Mouse (Mus musculus) forebrain, embryonic 12.5 days (tissue): ENCODE data around the gene Atf7ip. TPM values are rescaled to one million over a fixed set of nuclear protein-coding genes. Genes with fewer than 3 reads are reported as not detected.

ENCODE experiments used
- ATAC-seq: fragments of 200-750 bp; cut with Nextera tagmentation; 2 replicates; pipeline ENCODE4 v1.8.0; 2017; ENCODE audit warnings: moderate TSS enrichment; ENCODE audit not compliant: low FRiP score
- H3K27ac ChIP-seq: fragments of 300-500 bp; sonication (generic); 2 replicates; pipeline ENCODE4 v1.5.1; 2016; ENCODE audit warnings: mild to moderate bottlenecking
- H3K27me3 ChIP-seq: fragments of 300-500 bp; sonication (generic); 2 replicates; pipeline ENCODE4 v1.6.1; 2016; ENCODE audit warnings: mild to moderate bottlenecking
- H3K36me3 ChIP-seq: fragments of 300-500 bp; sonication (generic); replicated peaks from 2 replicates; pipeline ENCODE4 v1.6.1; 2016; ENCODE audit warnings: mild to moderate bottlenecking
- H3K4me1 ChIP-seq: fragments of 300-500 bp; sonication (generic); 2 replicates; pipeline ENCODE4 v1.6.1; 2016
- H3K4me2 ChIP-seq: fragments of 300-500 bp; sonication (generic); 2 replicates; pipeline ENCODE4 v1.6.1; 2016; ENCODE audit warnings: mild to moderate bottlenecking, moderate library complexity
- H3K4me3 ChIP-seq: fragments of 300-500 bp; sonication (generic); replicated peaks from 2 replicates; pipeline ENCODE4 v1.5.1; 2016; ENCODE audit warnings: mild to moderate bottlenecking
- H3K9ac ChIP-seq: fragments of 300-500 bp; sonication (generic); 2 replicates; pipeline ENCODE4 v1.6.1; 2016; ENCODE audit warnings: mild to moderate bottlenecking
- H3K9me3 ChIP-seq: fragments of 300-500 bp; sonication (generic); 2 replicates; pipeline ENCODE4 v1.6.1; 2016
- WGBS: fragments of 180-500 bp; shearing (Covaris S2); methylation state at CpG from one replicate; pipeline ENCODE4 v1.1.7; 2016; 5-methylcytosine and 5-hydroxymethylcytosine counted together
- polyA plus RNA-seq: library from polyadenylated mRNA; unstranded; fragments of >200 nt; fragmentation: Nextera tagmentation; extraction: Ambion mirVana; gene quantifications from 2 replicates; pipeline ENCODE4 v1.2.1, GENCODE M21; 2016

The Atf7ip gene
- polyA plus RNA-seq, 1 experiment from 2014 or later, result 63.2 TPM

DNA sequence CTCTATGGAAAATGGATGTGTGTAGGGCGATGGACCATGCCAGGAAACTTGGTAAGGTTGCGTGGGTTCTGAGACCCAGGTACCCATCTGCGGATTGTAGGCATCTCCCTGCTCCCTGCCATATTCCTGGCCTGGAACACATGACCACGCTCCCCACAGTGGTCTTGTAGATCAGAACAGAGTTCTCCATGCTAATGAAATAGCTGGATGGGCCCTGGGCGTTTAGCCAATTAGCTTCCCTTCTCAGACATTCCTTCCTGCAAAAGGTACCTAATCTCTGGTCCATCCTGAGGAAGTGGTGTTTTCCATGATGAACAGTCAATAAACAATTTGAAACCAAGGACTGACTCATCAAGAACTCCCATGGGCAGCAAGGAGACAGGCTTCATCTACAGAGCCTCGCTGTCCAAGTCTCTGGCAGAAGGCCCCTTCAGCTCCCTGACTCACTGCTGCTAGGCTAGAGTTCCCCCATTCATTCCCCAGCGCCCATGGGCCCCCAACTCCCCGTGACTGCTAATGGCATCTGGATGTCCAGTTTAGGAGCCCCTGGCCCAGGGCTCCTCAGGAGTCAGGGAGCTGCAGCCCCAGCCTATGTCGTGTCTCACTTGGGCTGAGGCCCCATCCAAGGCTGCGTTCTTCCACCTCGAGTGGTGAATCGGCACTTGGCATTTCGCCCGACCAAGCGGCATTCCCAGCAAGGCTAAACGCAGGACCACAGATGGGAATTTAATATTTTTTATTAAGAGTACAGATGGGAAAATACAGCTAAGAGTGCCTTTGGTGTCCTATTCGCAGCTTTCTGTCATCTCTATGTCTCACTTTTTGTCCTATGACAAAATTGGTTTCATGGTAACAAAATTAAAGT, 105.6 kb downstream of the Atf7ip start:
- H3K9ac ChIP-seq, result no peak overlapping the region
- H3K27me3 ChIP-seq, result no peaks in the 10 kb centered on the region
- peaks cover 51% of the 10 kb centered on the region for H3K36me3 ChIP-seq
- H3K4me2 ChIP-seq, result no peak overlapping the region
- H3K9me3 ChIP-seq, result peaks cover 10% of the 10 kb centered on the region; the same call in 1 of the 2 replicates
- no peak overlapping the region for H3K27ac ChIP-seq
- WGBS, result 97% methylated on average over 17 of the region's 17 CpGs
- no peak for ATAC-seq
- no peak overlapping the region for H3K4me3 ChIP-seq
- no peaks in the 10 kb centered on the region for H3K4me1 ChIP-seq

DNA sequence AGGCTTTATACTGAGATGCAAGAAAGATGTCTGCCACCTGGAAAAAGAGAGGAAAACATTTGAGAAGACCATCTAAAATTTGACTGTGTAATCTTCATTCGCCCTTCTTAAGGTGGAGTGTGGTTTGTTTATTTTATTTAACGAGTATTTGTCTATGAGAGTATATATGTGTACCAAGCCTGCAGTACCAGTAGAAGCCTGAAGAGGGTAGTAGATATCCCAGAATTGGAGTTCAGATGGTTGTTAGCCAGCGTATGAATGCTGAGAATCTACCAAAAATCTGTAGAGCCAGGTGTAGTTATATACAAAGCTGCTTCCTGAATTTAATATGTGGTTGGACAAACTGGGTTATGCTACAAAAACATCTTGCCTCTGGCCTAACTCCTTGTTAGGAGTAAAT, 106.3 kb downstream of the Atf7ip start:
- peaks cover 43% of the 10 kb centered on the region for H3K36me3 ChIP-seq
- no peak overlapping the region for H3K27ac ChIP-seq
- H3K27me3 ChIP-seq, result no peaks in the 10 kb centered on the region
- 95% methylated on average over 3 of the region's 3 CpGs for WGBS
- no peak overlapping the region for H3K9ac ChIP-seq
- no peak overlapping the region for H3K4me2 ChIP-seq
- H3K9me3 ChIP-seq, result peaks cover 10% of the 10 kb centered on the region; the same call in 1 of the 2 replicates
- no peak overlapping the region for H3K4me3 ChIP-seq
- no peak for ATAC-seq
- no peaks in the 10 kb centered on the region for H3K4me1 ChIP-seq

DNA sequence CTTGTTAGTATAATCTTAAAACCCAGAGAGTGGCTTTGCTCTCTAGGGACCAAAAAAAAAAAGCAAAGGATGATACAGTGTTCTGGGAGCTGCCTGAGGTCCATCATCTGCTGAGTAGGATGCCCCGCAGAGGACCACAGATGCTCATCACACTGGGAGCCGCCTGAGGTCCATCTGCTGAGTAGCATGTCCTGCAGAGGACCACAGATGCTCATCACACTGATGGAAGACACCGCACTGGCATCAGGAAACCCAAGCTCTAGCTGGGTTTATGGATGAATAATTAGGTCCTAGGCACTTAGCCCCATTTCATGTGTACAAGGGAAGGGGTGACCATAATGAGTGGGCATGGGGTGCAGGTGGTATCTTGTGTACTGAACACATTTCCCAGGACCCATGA, 108.2 kb downstream of the Atf7ip start:
- Histone ChIP-seq H3K27me3 (no peaks in the 10 kb centered on the region), H3K4me2 (no peak overlapping the region), H3K9ac (no peak overlapping the region), H3K4me1 (no peaks in the 10 kb centered on the region), H3K27ac (no peak overlapping the region), H3K9me3 (peaks cover 10% of the 10 kb centered on the region; the same call in 1 of the 2 replicates), H3K36me3 (peaks cover 26% of the 10 kb centered on the region), H3K4me3 (no peak overlapping the region)
- WGBS, result 89% methylated on average over 3 of the region's 3 CpGs
- no peak for ATAC-seq

DNA sequence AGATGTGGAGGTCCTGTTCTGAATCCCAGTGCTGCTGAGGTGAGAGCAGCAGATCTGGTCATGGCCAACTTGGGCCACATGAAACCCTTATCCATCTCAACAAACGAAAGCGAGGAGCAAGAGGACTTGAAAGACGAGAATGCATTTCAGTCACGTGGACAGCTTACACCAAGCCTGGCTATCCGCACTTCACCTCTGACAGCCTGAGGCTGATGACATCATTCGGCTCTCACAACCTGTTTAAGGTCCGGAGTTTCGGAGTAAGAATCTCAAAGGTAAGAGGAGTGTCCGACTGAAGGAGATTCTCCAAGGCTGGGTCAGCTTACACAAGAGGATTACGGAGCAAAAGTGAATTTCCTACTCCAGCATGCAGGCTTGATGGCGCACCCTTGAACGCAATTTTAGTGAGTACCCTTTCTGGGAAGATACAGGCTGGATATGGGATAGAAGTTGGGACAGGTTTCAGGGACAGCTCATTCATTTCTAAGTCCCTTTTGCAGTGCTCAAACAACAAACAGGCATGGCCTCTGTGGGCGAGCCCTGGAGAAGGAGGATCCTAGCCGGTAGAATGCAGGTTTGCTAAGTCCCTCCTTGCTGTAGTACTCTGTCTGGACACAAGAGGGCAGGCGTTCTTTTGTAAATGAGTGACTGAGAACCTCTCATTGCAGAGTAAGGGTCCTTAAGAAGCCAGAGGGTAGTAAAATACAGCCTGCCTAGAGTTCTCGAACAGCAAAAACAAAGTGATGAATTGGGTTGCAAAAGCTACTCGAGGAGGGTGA, 114.6 kb downstream of the Atf7ip start:
- H3K4me2 ChIP-seq, result no peak overlapping the region
- H3K4me1 ChIP-seq, result no peaks in the 10 kb centered on the region
- peaks cover 3% of the 10 kb centered on the region; the same call in 1 of the 2 replicates for H3K27me3 ChIP-seq
- no peaks in the 10 kb centered on the region for H3K36me3 ChIP-seq
- H3K9ac ChIP-seq, result no peak overlapping the region
- WGBS, result 50% methylated on average over 17 of the region's 17 CpGs
- no peak overlapping the region for H3K4me3 ChIP-seq
- H3K27ac ChIP-seq, result no peak overlapping the region
- peak; percentile 41; the same call in 1 of the 2 replicates for ATAC-seq
- no peaks in the 10 kb centered on the region for H3K9me3 ChIP-seq

DNA sequence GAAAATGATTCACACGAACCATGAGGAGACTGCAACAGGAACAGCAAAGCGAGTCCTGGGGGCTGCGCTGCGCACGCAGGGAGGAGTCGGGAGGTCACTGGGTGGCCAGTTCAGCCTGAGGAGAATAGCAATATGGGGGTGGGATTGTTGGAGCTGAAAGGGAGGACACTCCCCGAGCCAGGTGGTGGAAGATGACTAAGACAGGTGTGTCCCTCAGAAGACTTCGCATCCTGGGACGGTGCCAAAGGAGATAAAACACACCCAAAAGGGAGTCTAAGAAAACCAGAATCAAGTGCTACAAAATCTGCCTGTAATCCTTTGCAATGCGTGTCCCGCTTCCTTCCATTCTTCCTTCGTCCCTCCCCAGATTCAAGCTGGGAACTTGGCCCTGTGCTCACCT, 119.5 kb downstream of the Atf7ip start:
- Histone ChIP-seq H3K9ac (no peak overlapping the region), H3K9me3 (no peaks in the 10 kb centered on the region), H3K4me3 (no peak overlapping the region), H3K27ac (no peak overlapping the region), H3K4me1 (peaks cover 4% of the 10 kb centered on the region; the same call in 1 of the 2 replicates), H3K4me2 (no peak overlapping the region), H3K27me3 (peaks cover 13% of the 10 kb centered on the region; the same call in 1 of the 2 replicates), H3K36me3 (no peaks in the 10 kb centered on the region)
- WGBS, result 93% methylated on average over 12 of the region's 12 CpGs
- no peak for ATAC-seq

DNA sequence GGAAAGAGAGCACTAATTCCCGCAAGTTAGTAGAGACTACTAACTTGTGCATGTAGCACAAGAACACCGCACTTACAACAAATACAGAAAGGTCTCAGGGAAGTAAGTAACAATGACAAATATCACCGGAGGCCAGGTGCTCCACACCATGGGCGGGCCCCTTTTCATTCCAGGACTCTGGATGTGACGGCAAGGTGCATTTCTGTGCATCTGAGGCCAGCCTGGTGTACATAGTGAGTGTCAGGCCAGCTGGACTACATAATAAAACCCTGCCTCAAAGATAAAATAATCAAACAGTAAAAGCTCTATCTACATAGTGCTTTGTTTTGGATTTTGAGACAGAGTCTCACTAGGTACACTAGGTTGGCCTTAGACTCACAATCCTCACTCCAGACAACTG, 123.7 kb downstream of the Atf7ip start:
- Histone ChIP-seq H3K4me3 (no peak overlapping the region), H3K4me1 (peaks cover 4% of the 10 kb centered on the region; the same call in 1 of the 2 replicates), H3K9me3 (no peaks in the 10 kb centered on the region), H3K9ac (no peak overlapping the region), H3K36me3 (no peaks in the 10 kb centered on the region), H3K27me3 (peaks cover 30% of the 10 kb centered on the region), H3K4me2 (no peak overlapping the region), H3K27ac (no peak overlapping the region)
- no peak for ATAC-seq
- WGBS, result 86% methylated on average over 5 of the region's 5 CpGs

DNA sequence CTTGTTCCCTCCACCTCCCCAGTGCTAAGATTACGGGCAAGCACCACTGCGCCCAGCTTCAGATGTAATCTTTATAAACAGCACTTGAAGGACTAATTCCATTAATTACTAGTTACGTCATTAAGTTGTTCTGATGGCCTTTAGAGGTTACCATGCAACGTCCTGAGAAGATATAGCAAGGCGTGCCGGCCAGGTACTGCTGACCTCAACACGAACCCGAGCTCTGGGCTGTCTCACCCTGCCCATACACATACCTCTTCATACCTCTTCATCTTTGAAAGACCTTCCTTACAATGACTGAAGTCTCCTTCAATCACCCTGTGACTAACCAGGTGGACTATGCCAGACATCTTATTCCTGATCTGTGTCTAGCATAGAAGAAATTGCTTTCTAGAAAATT, 125.6 kb downstream of the Atf7ip start:
- no peak overlapping the region for H3K4me3 ChIP-seq
- H3K27ac ChIP-seq, result no peak overlapping the region
- no peak overlapping the region for H3K4me2 ChIP-seq
- H3K36me3 ChIP-seq, result no peaks in the 10 kb centered on the region
- no peaks in the 10 kb centered on the region for H3K9me3 ChIP-seq
- ATAC-seq, result no peak
- peaks cover 4% of the 10 kb centered on the region; the same call in 1 of the 2 replicates for H3K4me1 ChIP-seq
- no peak overlapping the region for H3K9ac ChIP-seq
- peaks cover 23% of the 10 kb centered on the region for H3K27me3 ChIP-seq
- WGBS, result 88% methylated on average over 8 of the region's 8 CpGs

DNA sequence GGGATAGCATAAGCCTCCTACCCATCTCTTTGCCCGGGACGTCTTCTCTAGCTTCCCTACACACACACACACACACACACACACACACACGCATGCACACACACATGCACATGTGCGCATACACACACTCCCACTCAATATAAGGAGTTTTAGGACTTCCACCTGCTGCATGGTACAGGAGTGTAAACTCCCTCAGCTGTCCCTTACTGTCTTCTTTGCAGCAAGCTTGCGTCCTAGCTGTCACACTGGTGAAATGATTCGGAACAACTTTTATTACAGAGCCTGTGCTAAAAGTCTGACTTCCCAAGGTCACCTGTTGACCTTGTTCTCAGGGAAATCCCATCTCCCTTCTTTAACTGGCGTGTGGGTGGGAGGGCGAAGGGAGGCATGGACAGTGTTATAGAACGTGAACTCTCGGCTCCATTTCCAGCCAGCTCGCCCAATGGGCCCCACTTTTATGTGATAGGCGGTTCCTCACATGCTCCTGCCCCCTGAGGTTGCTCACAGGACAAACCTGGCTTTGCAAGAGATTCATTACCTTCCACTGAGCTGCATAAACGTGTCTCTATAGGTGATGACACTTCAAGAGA, 126.1 kb downstream of the Atf7ip start:
- no peaks in the 10 kb centered on the region for H3K9me3 ChIP-seq
- H3K4me1 ChIP-seq, result peaks cover 4% of the 10 kb centered on the region; the same call in 1 of the 2 replicates
- H3K27ac ChIP-seq, result no peak overlapping the region
- H3K27me3 ChIP-seq, result peaks cover 22% of the 10 kb centered on the region
- no peak overlapping the region for H3K4me2 ChIP-seq
- 86% methylated on average over 13 of the region's 13 CpGs for WGBS
- no peak overlapping the region for H3K4me3 ChIP-seq
- no peak for ATAC-seq
- H3K36me3 ChIP-seq, result no peaks in the 10 kb centered on the region
- H3K9ac ChIP-seq, result no peak overlapping the region

DNA sequence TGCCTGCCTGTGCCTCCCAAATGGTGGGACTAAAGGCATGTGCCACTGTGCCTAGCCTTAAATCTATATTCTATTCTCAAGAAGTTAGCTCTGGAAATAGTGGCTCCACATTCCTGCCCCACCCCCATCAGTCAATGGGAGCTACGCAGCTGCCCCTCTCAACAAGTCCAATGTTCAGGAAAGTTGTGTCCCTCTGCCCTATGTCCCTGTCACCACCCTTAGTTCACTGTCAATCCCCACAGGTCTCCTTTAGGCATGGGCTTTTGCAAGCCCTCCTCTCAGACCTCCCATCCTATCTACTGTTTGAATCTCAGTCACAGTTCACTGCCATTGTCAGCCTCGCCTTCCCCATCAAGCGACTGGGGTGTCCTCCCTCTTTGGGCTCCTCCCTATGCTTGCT, 127.2 kb downstream of the Atf7ip start:
- H3K36me3 ChIP-seq, result no peaks in the 10 kb centered on the region
- no peak overlapping the region for H3K4me3 ChIP-seq
- no peak overlapping the region for H3K27ac ChIP-seq
- no peak overlapping the region for H3K9ac ChIP-seq
- no peak for ATAC-seq
- 93% methylated on average over 3 of the region's 3 CpGs for WGBS
- no peaks in the 10 kb centered on the region for H3K9me3 ChIP-seq
- no peak overlapping the region for H3K4me2 ChIP-seq
- peaks cover 17% of the 10 kb centered on the region for H3K27me3 ChIP-seq
- peaks cover 4% of the 10 kb centered on the region; the same call in 1 of the 2 replicates for H3K4me1 ChIP-seq

DNA sequence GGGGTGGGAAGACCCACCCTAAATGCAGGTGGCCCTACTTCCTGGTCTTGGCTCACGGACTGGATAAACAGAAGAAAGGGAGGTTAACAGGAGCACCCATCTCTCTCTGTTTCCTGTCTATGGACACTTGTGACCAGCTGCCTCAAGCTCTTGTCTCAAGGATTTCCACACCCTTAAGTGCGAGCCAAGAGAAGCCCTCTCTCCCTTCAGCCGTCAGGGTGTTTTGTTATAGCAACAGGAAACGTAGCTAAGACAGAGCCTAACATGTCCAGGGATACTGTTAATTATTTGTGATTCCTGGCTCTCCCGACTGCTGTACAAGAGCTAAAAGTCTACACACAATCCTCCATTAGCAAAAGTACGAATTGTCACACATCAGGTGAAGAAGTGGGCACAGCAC, 127.8 kb downstream of the Atf7ip start:
- Histone ChIP-seq H3K4me3 (no peak overlapping the region), H3K27me3 (peaks cover 17% of the 10 kb centered on the region), H3K4me2 (no peak overlapping the region), H3K9ac (no peak overlapping the region), H3K4me1 (peaks cover under 1% of the 10 kb centered on the region; the same call in 1 of the 2 replicates), H3K27ac (no peak overlapping the region), H3K36me3 (no peaks in the 10 kb centered on the region), H3K9me3 (no peaks in the 10 kb centered on the region)
- WGBS, result 80% methylated on average over 6 of the region's 6 CpGs
- ATAC-seq, result no peak

DNA sequence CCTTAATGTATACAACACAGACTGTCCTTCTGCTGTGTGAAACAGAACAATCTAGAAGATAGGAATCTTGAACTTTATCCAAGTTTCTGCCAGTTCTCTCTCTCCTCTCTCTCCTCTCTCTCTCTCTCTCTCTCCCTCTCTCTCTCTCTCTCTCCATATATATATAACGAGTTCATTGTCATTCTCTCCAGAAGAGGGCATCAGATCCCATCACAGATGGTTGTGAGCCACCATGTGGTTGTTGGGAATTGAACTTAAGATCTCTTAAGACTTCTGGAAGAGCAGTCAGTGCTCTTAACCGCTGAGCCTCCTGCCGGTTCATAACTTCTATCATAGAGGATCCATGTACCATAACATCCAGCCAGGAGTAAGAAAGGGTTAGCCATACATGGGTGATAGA, 129.0 kb downstream of the Atf7ip start:
- Histone ChIP-seq H3K27ac (no peak overlapping the region), H3K4me2 (no peak overlapping the region), H3K36me3 (no peaks in the 10 kb centered on the region), H3K9ac (no peak overlapping the region), H3K9me3 (no peaks in the 10 kb centered on the region), H3K4me3 (no peak overlapping the region), H3K4me1 (no peaks in the 10 kb centered on the region), H3K27me3 (peaks cover 17% of the 10 kb centered on the region)
- WGBS, result 76% methylated on average over 3 of the region's 3 CpGs
- ATAC-seq, result no peak

DNA sequence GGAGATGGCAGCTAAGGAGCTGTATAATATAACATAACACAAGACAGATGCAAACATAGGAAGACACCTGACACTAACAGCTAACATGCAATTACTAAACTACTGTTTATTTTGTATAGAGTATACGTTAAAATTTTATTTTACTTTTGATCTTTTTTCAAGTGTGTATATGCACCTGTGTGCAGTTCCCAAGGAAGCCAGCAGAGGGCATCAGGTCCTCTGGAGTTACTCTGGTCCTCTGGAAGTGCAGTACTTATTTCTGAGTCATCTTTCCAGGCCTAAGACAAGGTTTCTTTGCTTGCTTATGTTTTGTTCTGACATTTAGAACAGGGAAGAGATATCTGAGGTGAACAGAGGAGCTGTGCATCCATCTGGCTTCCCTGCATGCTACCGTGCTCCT, 138.2 kb downstream of the Atf7ip start:
- WGBS, result 95% methylated on average over 2 of the region's 2 CpGs
- H3K36me3 ChIP-seq, result no peaks in the 10 kb centered on the region
- no peak overlapping the region for H3K9ac ChIP-seq
- H3K27me3 ChIP-seq, result no peaks in the 10 kb centered on the region
- H3K27ac ChIP-seq, result no peak overlapping the region
- H3K9me3 ChIP-seq, result 0 out of 2 replicates have a peak, but pooled peaks cover 3% of the 10 kb centered on the region
- H3K4me1 ChIP-seq, result peaks cover 6% of the 10 kb centered on the region; the same call in 1 of the 2 replicates
- ATAC-seq, result no peak
- no peak overlapping the region for H3K4me2 ChIP-seq
- H3K4me3 ChIP-seq, result no peak overlapping the region
